Mouse (Mus musculus) liver, adult (tissue): ENCODE results near the gene Vmn1r24.
"Not testable (repeated sequence)": the region's sequence is repeated elsewhere in the genome, so short reads cannot be mapped to it uniquely, and the experiment has no call there.

Experiments used
- GATA4 ChIP-seq: IDR thresholded peaks from 2 replicates; pipeline ENCODE4 v1.6.1; 2014; ENCODE audit warnings: mild to moderate bottlenecking, low read length; ENCODE audit not compliant: insufficient replicate concordance

Gene Vmn1r24

GRCm38 (mm10) chr6:57961403-57961802, at the start of gene Vmn1r24:
Gene Vmn1r24 (minus strand): TSS chr6:57961503.
- not testable (repeated sequence) for TF ChIP-seq GATA4

- TF ChIP-seq GATA4: no peak
These were observed 19.4 kb upstream of the Vmn1r24 start, which contains the start of gene Vmn1r25 for GRCm38 (mm10) chr6:57980710-57981109. Gene Vmn1r25 (minus strand): TSS chr6:57980810.

- TF ChIP-seq GATA4: no peak
These were observed 34.6 kb downstream of the Vmn1r24 start, which contains the start of gene Vmn1r23 for GRCm38 (mm10) chr6:57926738-57927137. Gene Vmn1r23 (minus strand): TSS chr6:57926838.

GRCm38 (mm10) chr6:57907928-57908327, 53.4 kb downstream of the Vmn1r24 start, which contains the start of gene Vmn1r22:
Gene Vmn1r22 (minus strand): TSS chr6:57908028.
- TF ChIP-seq GATA4: no peak
